Mouse (Mus musculus): ENCODE measurements around the gene Pdzd2. TPM values are rescaled to one million over a fixed set of nuclear protein-coding genes. Genes with fewer than 3 reads are reported as not detected.

The Pdzd2 gene
- polyA plus RNA-seq, 1 experiment from 2014 or later, result 22.1 TPM

DNA sequence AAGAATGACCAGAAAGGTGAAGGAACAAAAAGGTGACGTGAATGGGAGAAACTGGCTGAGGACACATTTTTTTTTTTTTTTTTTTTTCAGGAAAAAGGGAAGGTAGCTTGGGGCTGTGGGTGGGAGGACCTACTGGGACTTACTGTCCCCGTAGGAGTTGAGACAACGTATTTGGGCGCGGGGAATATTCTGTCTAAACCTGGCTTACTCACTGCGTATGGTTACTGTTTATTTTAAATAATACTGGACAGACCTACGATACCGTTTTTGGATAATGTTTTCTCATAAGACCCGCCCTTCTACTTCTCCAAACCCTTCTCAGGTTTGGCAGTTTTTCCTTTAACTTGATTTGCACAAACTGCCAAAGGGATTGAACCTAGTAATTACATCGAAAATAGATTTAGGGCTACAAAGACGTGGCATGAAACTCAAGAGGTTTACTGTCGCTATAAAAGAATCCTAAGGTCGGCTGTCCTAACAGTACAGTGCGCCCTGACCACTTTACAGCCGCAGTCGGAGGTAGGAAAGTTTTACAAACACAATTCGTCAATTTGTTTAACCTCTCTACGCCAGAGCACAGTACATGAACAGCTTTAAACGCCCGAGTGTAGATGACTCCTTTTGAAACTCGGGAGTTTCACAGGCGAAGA lies 419.2 kb downstream of the Pdzd2 start:
- H3K9ac ChIP-seq (ENCODE audit: low read length), result peak overlapping the region; percentile 96
- peak overlapping the region; percentile 67 for H3K4me2 ChIP-seq (ENCODE audit: low read depth, severe bottlenecking)
- peak; percentile 55 for ATAC-seq (ENCODE audit: insufficient number of reproducible peaks, low FRiP score, low TSS enrichment, low read depth)
- H3K27ac ChIP-seq (replicated peaks; ENCODE audit: low read depth, low read length), result no peak overlapping the region
- no peaks in the 10 kb centered on the region for H3K9me3 ChIP-seq (ENCODE audit: control insufficient read depth, low read length)
- peak overlapping the region; percentile 93 for H3K4me3 ChIP-seq (ENCODE audit: low read depth, low read length)
- H3K36me3 ChIP-seq (ENCODE audit: control insufficient read depth, insufficient read depth, low read length), result no peaks in the 10 kb centered on the region; the same call in 1 of the 2 replicates
- no peak for DNase-seq (ENCODE audit: low spot score)
- 0 out of 2 replicates have a peak, but pooled peaks cover 4% of the 10 kb centered on the region for H3K4me1 ChIP-seq (ENCODE audit: control insufficient read depth, insufficient read depth, low read length)
- WGBS, result 6% methylated on average over 22 of the region's 22 CpGs
- no peaks in the 10 kb centered on the region for H3K27me3 ChIP-seq (ENCODE audit: control insufficient read depth, insufficient read depth, low read length)

DNA sequence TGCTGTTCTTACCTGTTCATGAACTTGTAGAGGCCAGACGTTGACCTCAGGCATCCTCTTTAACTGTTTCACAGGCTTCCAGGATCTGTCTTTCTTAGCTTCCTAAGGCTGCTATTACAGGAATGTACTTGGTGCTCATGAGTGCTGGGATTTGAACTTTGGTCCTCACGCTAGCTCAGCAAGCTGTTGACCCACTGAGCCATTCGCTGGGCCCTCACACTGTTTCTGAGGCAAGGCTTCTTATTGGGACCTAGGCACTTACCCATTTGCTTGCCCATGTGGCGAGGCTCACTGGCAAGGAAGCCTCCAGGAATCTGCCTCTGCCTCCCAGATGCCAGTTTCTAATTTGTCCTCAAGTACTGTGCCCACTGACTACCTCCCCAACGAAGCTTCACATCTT lies 419.8 kb downstream of the Pdzd2 start:
- no peak for ATAC-seq (ENCODE audit: insufficient number of reproducible peaks, low FRiP score, low TSS enrichment, low read depth)
- Histone ChIP-seq H3K4me1 (ENCODE audit: control insufficient read depth, insufficient read depth, low read length) (0 out of 2 replicates have a peak, but pooled peaks cover 4% of the 10 kb centered on the region), H3K9ac (ENCODE audit: low read length) (no peak overlapping the region), H3K9me3 (ENCODE audit: control insufficient read depth, low read length) (no peaks in the 10 kb centered on the region), H3K4me2 (ENCODE audit: low read depth, severe bottlenecking) (no peak overlapping the region), H3K36me3 (ENCODE audit: control insufficient read depth, insufficient read depth, low read length) (no peaks in the 10 kb centered on the region), H3K27me3 (ENCODE audit: control insufficient read depth, insufficient read depth, low read length) (no peaks in the 10 kb centered on the region), H3K27ac (replicated peaks; ENCODE audit: low read depth, low read length) (no peak overlapping the region), H3K4me3 (ENCODE audit: low read depth, low read length) (no peak overlapping the region)
- no peak for DNase-seq (ENCODE audit: low spot score)
- 47% methylated on average over 5 of the region's 5 CpGs for WGBS

DNA sequence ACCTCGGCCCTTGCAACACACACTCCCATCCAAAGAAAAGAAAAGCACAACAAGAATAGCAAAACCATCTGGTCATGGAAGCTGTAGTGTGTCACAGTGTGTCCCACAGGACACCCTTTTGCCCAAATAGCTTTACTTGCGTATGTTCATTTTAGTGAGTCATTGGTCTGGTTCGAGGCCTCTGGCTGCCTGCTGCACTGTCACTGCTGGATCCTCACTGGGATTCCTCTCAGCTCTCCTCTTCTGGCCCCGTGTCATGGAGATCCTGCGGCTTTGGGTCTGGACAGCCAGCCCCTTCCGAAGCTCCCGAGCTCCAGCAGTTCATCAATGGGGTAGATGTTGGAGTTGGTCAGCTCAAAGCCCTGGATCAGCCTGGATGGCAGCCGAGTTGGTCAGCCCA lies 421.3 kb downstream of the Pdzd2 start:
- Histone ChIP-seq H3K4me3 (ENCODE audit: low read depth, low read length) (no peak overlapping the region), H3K27me3 (ENCODE audit: control insufficient read depth, insufficient read depth, low read length) (no peaks in the 10 kb centered on the region), H3K27ac (replicated peaks; ENCODE audit: low read depth, low read length) (no peak overlapping the region), H3K9me3 (ENCODE audit: control insufficient read depth, low read length) (no peaks in the 10 kb centered on the region), H3K36me3 (ENCODE audit: control insufficient read depth, insufficient read depth, low read length) (no peaks in the 10 kb centered on the region), H3K9ac (ENCODE audit: low read length) (no peak overlapping the region), H3K4me2 (ENCODE audit: low read depth, severe bottlenecking) (no peak overlapping the region), H3K4me1 (ENCODE audit: control insufficient read depth, insufficient read depth, low read length) (no peaks in the 10 kb centered on the region)
- ATAC-seq (ENCODE audit: insufficient number of reproducible peaks, low FRiP score, low TSS enrichment, low read depth) (no peak), DNase-seq (ENCODE audit: low spot score) (no peak)
- WGBS, result 82% methylated on average over 8 of the region's 8 CpGs

DNA sequence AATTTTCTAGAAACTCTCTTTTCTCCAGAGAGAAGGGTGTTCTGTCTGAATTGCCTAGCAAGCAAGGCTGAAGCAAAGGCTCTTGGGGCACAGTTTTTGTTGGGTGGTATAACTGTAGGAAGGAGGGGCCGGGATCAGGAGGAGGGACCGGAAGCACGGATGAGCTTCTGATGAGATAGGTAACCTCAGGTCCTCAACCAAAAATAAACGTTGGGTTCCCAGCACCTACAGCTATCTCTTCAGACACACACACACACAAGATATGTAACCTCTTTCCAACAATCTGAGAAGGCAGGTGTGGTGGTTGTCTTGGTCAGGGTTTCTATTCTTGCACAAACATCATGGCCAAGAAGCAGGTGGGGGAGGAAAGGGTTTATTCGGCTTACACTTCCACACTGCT lies 422.4 kb downstream of the Pdzd2 start:
- no peak overlapping the region for H3K27ac ChIP-seq (replicated peaks; ENCODE audit: low read depth, low read length)
- DNase-seq (ENCODE audit: low spot score), result no peak
- no peaks in the 10 kb centered on the region for H3K9me3 ChIP-seq (ENCODE audit: control insufficient read depth, low read length)
- 79% methylated on average over 5 of the region's 5 CpGs for WGBS
- no peaks in the 10 kb centered on the region for H3K4me1 ChIP-seq (ENCODE audit: control insufficient read depth, insufficient read depth, low read length)
- H3K4me3 ChIP-seq (ENCODE audit: low read depth, low read length), result no peak overlapping the region
- no peak overlapping the region for H3K4me2 ChIP-seq (ENCODE audit: low read depth, severe bottlenecking)
- ATAC-seq (ENCODE audit: insufficient number of reproducible peaks, low FRiP score, low TSS enrichment, low read depth), result no peak
- H3K27me3 ChIP-seq (ENCODE audit: control insufficient read depth, insufficient read depth, low read length), result no peaks in the 10 kb centered on the region
- no peak overlapping the region for H3K9ac ChIP-seq (ENCODE audit: low read length)
- H3K36me3 ChIP-seq (ENCODE audit: control insufficient read depth, insufficient read depth, low read length), result no peaks in the 10 kb centered on the region

DNA sequence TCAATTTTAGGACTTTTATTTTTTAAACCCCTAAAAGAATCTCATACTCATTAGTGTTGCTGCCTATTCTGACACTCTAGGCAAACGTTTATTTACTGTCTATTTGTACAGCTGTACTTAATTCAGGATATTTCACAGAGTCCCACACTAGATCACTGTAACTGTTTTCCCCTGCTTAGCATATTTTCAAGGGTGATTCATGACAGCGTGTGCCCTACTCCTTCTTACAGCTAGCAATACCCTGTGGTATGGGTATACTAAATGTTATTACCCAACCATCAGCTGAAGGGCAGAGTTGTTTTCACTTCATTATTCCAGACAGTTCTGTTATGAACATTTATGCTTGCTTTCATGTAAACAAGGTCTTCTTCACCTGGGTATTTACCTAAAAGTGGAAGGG lies 423.7 kb downstream of the Pdzd2 start:
- Histone ChIP-seq H3K36me3 (ENCODE audit: control insufficient read depth, insufficient read depth, low read length) (no peaks in the 10 kb centered on the region), H3K9ac (ENCODE audit: low read length) (no peak overlapping the region), H3K27ac (replicated peaks; ENCODE audit: low read depth, low read length) (no peak overlapping the region), H3K9me3 (ENCODE audit: control insufficient read depth, low read length) (no peaks in the 10 kb centered on the region), H3K27me3 (ENCODE audit: control insufficient read depth, insufficient read depth, low read length) (no peaks in the 10 kb centered on the region), H3K4me2 (ENCODE audit: low read depth, severe bottlenecking) (no peak overlapping the region), H3K4me3 (ENCODE audit: low read depth, low read length) (no peak overlapping the region), H3K4me1 (ENCODE audit: control insufficient read depth, insufficient read depth, low read length) (no peaks in the 10 kb centered on the region)
- DNase-seq (ENCODE audit: low spot score), result no peak
- ATAC-seq (ENCODE audit: insufficient number of reproducible peaks, low FRiP score, low TSS enrichment, low read depth), result no peak
- WGBS, result 75% methylated on average over 2 of the region's 2 CpGs

DNA sequence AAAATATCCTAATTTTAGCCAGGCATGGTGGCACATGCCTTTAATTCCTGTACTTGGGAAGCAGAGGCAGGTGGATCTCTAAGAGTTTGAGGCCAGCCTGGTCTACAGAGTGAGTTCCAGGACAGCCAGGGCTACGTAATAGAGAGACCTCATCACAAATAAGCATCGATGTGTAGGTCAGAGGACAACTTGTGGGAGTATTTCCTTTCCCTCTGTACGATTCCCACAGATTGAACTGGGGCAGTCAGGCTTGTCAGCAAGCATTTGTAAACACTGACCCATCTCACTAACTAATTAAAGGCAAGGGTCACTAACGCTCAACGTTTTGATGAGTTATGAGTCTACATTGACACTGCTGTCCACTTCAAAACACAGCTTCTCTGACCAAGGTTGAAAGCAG lies 425.1 kb downstream of the Pdzd2 start:
- H3K27me3 ChIP-seq (ENCODE audit: control insufficient read depth, insufficient read depth, low read length), result no peaks in the 10 kb centered on the region
- 84% methylated on average over 5 of the region's 5 CpGs for WGBS
- no peak overlapping the region for H3K9ac ChIP-seq (ENCODE audit: low read length)
- no peaks in the 10 kb centered on the region for H3K9me3 ChIP-seq (ENCODE audit: control insufficient read depth, low read length)
- no peak overlapping the region for H3K4me3 ChIP-seq (ENCODE audit: low read depth, low read length)
- DNase-seq (ENCODE audit: low spot score) (no peak), ATAC-seq (ENCODE audit: insufficient number of reproducible peaks, low FRiP score, low TSS enrichment, low read depth) (no peak)
- H3K27ac ChIP-seq (replicated peaks; ENCODE audit: low read depth, low read length), result no peak overlapping the region
- H3K36me3 ChIP-seq (ENCODE audit: control insufficient read depth, insufficient read depth, low read length), result no peaks in the 10 kb centered on the region
- H3K4me1 ChIP-seq (ENCODE audit: control insufficient read depth, insufficient read depth, low read length), result no peaks in the 10 kb centered on the region
- H3K4me2 ChIP-seq (ENCODE audit: low read depth, severe bottlenecking), result no peak overlapping the region

DNA sequence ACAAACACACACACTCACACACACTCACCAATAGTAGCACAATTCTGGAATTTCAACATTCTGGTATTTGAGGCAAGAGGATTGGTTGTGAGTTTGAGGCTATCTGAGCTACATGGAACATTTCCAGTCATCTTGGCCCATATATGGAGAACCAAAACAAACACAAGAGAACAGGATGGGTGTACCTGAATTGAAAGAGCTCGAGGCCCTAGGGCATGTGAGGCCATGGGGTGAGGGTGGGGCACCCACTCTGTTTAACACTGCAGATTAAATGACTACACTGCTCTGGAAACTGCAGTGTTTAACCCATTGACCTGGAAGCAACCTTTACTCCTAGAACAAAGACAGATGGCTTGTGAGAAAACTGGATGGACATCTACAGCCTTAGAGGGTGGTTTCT lies 426.5 kb downstream of the Pdzd2 start:
- no peak overlapping the region for H3K4me2 ChIP-seq (ENCODE audit: low read depth, severe bottlenecking)
- no peaks in the 10 kb centered on the region for H3K36me3 ChIP-seq (ENCODE audit: control insufficient read depth, insufficient read depth, low read length)
- no peak overlapping the region for H3K27ac ChIP-seq (replicated peaks; ENCODE audit: low read depth, low read length)
- no peak for DNase-seq (ENCODE audit: low spot score)
- H3K9ac ChIP-seq (ENCODE audit: low read length), result no peak overlapping the region
- ATAC-seq (ENCODE audit: insufficient number of reproducible peaks, low FRiP score, low TSS enrichment, low read depth), result no peak
- H3K4me1 ChIP-seq (ENCODE audit: control insufficient read depth, insufficient read depth, low read length), result no peaks in the 10 kb centered on the region
- no peak overlapping the region for H3K4me3 ChIP-seq (ENCODE audit: low read depth, low read length)
- no peaks in the 10 kb centered on the region for H3K27me3 ChIP-seq (ENCODE audit: control insufficient read depth, insufficient read depth, low read length)
- H3K9me3 ChIP-seq (ENCODE audit: control insufficient read depth, low read length), result no peaks in the 10 kb centered on the region
- WGBS, result 34% methylated on average over 1 of the region's 1 CpGs

DNA sequence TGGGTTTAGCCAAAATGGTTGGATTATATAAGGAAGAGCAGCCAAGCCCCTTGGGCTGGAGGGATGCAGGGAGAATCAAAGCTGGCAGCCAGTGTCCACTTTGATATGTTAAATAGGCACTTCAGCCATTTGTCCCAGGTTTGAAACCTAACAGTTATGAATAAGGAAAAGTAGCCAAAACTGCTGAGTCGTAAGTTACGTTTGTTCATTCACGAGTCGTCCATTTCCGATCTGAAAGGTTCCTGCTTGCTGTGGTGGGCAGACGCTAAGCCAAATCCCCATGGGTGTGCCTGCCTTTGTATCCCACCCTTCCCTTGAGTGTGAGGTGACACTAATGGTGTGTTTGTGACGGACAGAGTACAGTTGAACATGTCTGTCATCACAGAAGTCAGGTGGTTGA lies 428.3 kb downstream of the Pdzd2 start:
- Histone ChIP-seq H3K4me2 (ENCODE audit: low read depth, severe bottlenecking) (no peak overlapping the region), H3K27ac (replicated peaks; ENCODE audit: low read depth, low read length) (no peak overlapping the region), H3K4me1 (ENCODE audit: control insufficient read depth, insufficient read depth, low read length) (no peaks in the 10 kb centered on the region), H3K27me3 (ENCODE audit: control insufficient read depth, insufficient read depth, low read length) (no peaks in the 10 kb centered on the region), H3K9me3 (ENCODE audit: control insufficient read depth, low read length) (no peaks in the 10 kb centered on the region), H3K4me3 (ENCODE audit: low read depth, low read length) (no peak overlapping the region), H3K9ac (ENCODE audit: low read length) (no peak overlapping the region), H3K36me3 (ENCODE audit: control insufficient read depth, insufficient read depth, low read length) (no peaks in the 10 kb centered on the region)
- DNase-seq (ENCODE audit: low spot score), result no peak
- no peak for ATAC-seq (ENCODE audit: insufficient number of reproducible peaks, low FRiP score, low TSS enrichment, low read depth)
- WGBS, result 84% methylated on average over 7 of the region's 7 CpGs

DNA sequence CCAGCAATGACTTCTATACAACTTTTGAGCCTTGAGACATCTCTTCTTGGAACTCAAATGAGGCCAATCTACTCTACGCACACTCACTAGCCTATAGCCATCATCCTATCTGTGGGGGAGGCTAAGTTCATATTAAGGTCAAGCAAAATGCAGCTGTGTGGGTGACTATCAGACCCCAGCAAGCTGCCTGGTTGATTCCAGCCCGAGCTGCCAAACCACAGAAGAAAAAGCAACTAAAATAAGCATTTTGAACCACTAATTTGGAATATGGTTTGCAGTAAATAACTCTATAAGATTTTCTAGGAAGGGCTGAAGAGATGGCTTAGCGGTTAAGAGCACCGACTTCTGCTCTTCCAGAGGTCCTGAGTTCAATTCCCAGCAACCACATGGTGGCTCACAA lies 429.0 kb downstream of the Pdzd2 start:
- H3K4me3 ChIP-seq (ENCODE audit: low read depth, low read length), result no peak overlapping the region
- H3K27me3 ChIP-seq (ENCODE audit: control insufficient read depth, insufficient read depth, low read length), result no peaks in the 10 kb centered on the region
- no peak for ATAC-seq (ENCODE audit: insufficient number of reproducible peaks, low FRiP score, low TSS enrichment, low read depth)
- no peaks in the 10 kb centered on the region for H3K9me3 ChIP-seq (ENCODE audit: control insufficient read depth, low read length)
- no peak overlapping the region for H3K9ac ChIP-seq (ENCODE audit: low read length)
- no peak overlapping the region for H3K4me2 ChIP-seq (ENCODE audit: low read depth, severe bottlenecking)
- 91% methylated on average over 4 of the region's 4 CpGs for WGBS
- no peak for DNase-seq (ENCODE audit: low spot score)
- H3K4me1 ChIP-seq (ENCODE audit: control insufficient read depth, insufficient read depth, low read length), result no peaks in the 10 kb centered on the region
- H3K27ac ChIP-seq (replicated peaks; ENCODE audit: low read depth, low read length), result no peak overlapping the region
- H3K36me3 ChIP-seq (ENCODE audit: control insufficient read depth, insufficient read depth, low read length), result no peaks in the 10 kb centered on the region

All from limb, embryonic 11.5 days (tissue).